Mouse (Mus musculus) hindbrain, embryonic 14.5 days (tissue): ENCODE data around the gene Mthfsd. TPM values are rescaled to one million over a fixed set of nuclear protein-coding genes. Genes with fewer than 3 reads are reported as not detected.

Experiments used
- ATAC-seq: fragments of 200-750 bp; cut with Nextera tagmentation; 2 replicates; pipeline ENCODE4 v1.8.0; 2017; ENCODE audit warnings: moderate number of reproducible peaks, mild to moderate bottlenecking, moderate TSS enrichment, moderate library complexity; ENCODE audit not compliant: low FRiP score
- DNase-seq: peaks from one replicate; pipeline ENCODE4 v3.0.0-alpha.2; 2015; ENCODE audit warnings: low spot score
- H3K27ac ChIP-seq: fragments of 300-500 bp; sonication (generic); 2 replicates; pipeline ENCODE4 v1.5.1; 2014; ENCODE audit warnings: mild to moderate bottlenecking, moderate library complexity
- H3K27me3 ChIP-seq: fragments of 300-500 bp; sonication (generic); 2 replicates; pipeline ENCODE4 v1.6.1; 2014; ENCODE audit warnings: mild to moderate bottlenecking, low read length, mixed read lengths; ENCODE audit not compliant: control insufficient read depth, insufficient read depth
- H3K36me3 ChIP-seq: fragments of 300-500 bp; sonication (generic); replicated peaks from 2 replicates; pipeline ENCODE4 v1.6.1; 2014; ENCODE audit not compliant: control insufficient read depth, insufficient read depth
- H3K4me1 ChIP-seq: fragments of 300-500 bp; sonication (generic); replicated peaks from 2 replicates; pipeline ENCODE4 v1.6.1; 2014; ENCODE audit warnings: antibody characterized with exemption, low read length, mixed read lengths; ENCODE audit not compliant: control insufficient read depth, insufficient read depth
- H3K4me2 ChIP-seq: fragments of 300-500 bp; sonication (generic); replicated peaks from 2 replicates; pipeline ENCODE4 v1.6.1; 2014; ENCODE audit warnings: mild to moderate bottlenecking, moderate library complexity
- H3K4me3 ChIP-seq: fragments of 300-500 bp; sonication (generic); replicated peaks from 2 replicates; pipeline ENCODE4 v1.5.1; 2014; ENCODE audit warnings: mild to moderate bottlenecking, low read length
- H3K9ac ChIP-seq: fragments of 300-500 bp; sonication (generic); 2 replicates; pipeline ENCODE4 v1.6.1; 2014
- H3K9me3 ChIP-seq: fragments of 300-500 bp; sonication (generic); 2 replicates; pipeline ENCODE4 v1.6.1; 2016; ENCODE audit warnings: low read length; ENCODE audit not compliant: control insufficient read depth
- WGBS: fragments of 180-500 bp; shearing (Covaris S2); extraction: QIAGEN DNeasy Blood & Tissue Kit; methylation state at CpG from one replicate; pipeline ENCODE4 v1.1.7; 2014; 5-methylcytosine and 5-hydroxymethylcytosine counted together
- polyA plus RNA-seq: library from polyadenylated mRNA; unstranded; fragments of >200 nt; fragmentation: Nextera tagmentation; extraction: Ambion mirVana; gene quantifications from 2 replicates; pipeline ENCODE4 v1.2.1, GENCODE M21; 2014

The Mthfsd gene
- polyA plus RNA-seq, 1 experiment from 2014 or later: 45.6 TPM

- ATAC-seq (no peak), DNase-seq (no peak)
- Histone ChIP-seq H3K9me3 (no peaks in the 10 kb centered on the region), H3K4me2 (no peak overlapping the region), H3K4me1 (peaks cover 21% of the 10 kb centered on the region; the same call in 1 of the 2 replicates), H3K27ac (no peak overlapping the region), H3K9ac (no peak overlapping the region), H3K36me3 (no peaks in the 10 kb centered on the region), H3K4me3 (no peak overlapping the region), H3K27me3 (peaks cover 99% of the 10 kb centered on the region)
- WGBS: under 1% methylated on average over 49 of the region's 49 CpGs
These were observed 27.7 kb downstream of the Mthfsd start for GRCm38 (mm10) chr8:121080361-121081090.

GRCm38 (mm10) chr8:121079944-121080343 lies 28.2 kb downstream of the Mthfsd start:
- H3K27ac ChIP-seq: no peak overlapping the region
- H3K27me3 ChIP-seq: peaks cover 98% of the 10 kb centered on the region
- peaks cover 21% of the 10 kb centered on the region; the same call in 1 of the 2 replicates for H3K4me1 ChIP-seq
- DNase-seq: no peak
- no peak overlapping the region for H3K4me3 ChIP-seq
- WGBS: 2% methylated on average over 12 of the region's 12 CpGs
- H3K9me3 ChIP-seq: no peaks in the 10 kb centered on the region
- H3K36me3 ChIP-seq: no peaks in the 10 kb centered on the region
- H3K9ac ChIP-seq: no peak overlapping the region
- ATAC-seq: no peak
- H3K4me2 ChIP-seq: no peak overlapping the region

- 2% methylated on average over 7 of the region's 7 CpGs for WGBS
- Histone ChIP-seq H3K27ac (no peak overlapping the region), H3K4me3 (no peak overlapping the region), H3K27me3 (peaks cover 98% of the 10 kb centered on the region), H3K9ac (no peak overlapping the region), H3K4me2 (no peak overlapping the region), H3K9me3 (no peaks in the 10 kb centered on the region), H3K4me1 (peaks cover 16% of the 10 kb centered on the region; the same call in 1 of the 2 replicates), H3K36me3 (no peaks in the 10 kb centered on the region)
- DNase-seq (no peak), ATAC-seq (no peak)
These were observed 29.0 kb downstream of the Mthfsd start for GRCm38 (mm10) chr8:121079201-121079600.

- no peak overlapping the region for H3K27ac ChIP-seq
- no peaks in the 10 kb centered on the region for H3K9me3 ChIP-seq
- 2% methylated on average over 14 of the region's 14 CpGs for WGBS
- H3K4me3 ChIP-seq: no peak overlapping the region
- no peaks in the 10 kb centered on the region for H3K36me3 ChIP-seq
- H3K4me2 ChIP-seq: no peak overlapping the region
- H3K27me3 ChIP-seq: peaks cover 98% of the 10 kb centered on the region
- H3K9ac ChIP-seq: no peak overlapping the region
- DNase-seq (no peak), ATAC-seq (no peak)
- peaks cover 11% of the 10 kb centered on the region; the same call in 1 of the 2 replicates for H3K4me1 ChIP-seq
These were observed 29.5 kb downstream of the Mthfsd start for GRCm38 (mm10) chr8:121078721-121079120.

GRCm38 (mm10) chr8:121076555-121076954 lies 31.6 kb downstream of the Mthfsd start:
- DNase-seq (no peak), ATAC-seq (no peak)
- 4% methylated on average over 7 of the region's 7 CpGs for WGBS
- Histone ChIP-seq H3K4me2 (no peak overlapping the region), H3K9ac (no peak overlapping the region), H3K27me3 (peaks cover 98% of the 10 kb centered on the region), H3K27ac (no peak overlapping the region), H3K9me3 (no peaks in the 10 kb centered on the region), H3K4me1 (no peaks in the 10 kb centered on the region), H3K36me3 (no peaks in the 10 kb centered on the region), H3K4me3 (no peak overlapping the region)

- Histone ChIP-seq H3K4me2 (no peak overlapping the region), H3K9me3 (no peaks in the 10 kb centered on the region), H3K4me1 (no peaks in the 10 kb centered on the region), H3K27ac (no peak overlapping the region), H3K9ac (no peak overlapping the region), H3K36me3 (no peaks in the 10 kb centered on the region), H3K27me3 (peaks cover 98% of the 10 kb centered on the region), H3K4me3 (no peak overlapping the region)
- no peak for DNase-seq
- under 1% methylated on average over 13 of the region's 13 CpGs for WGBS
- no peak for ATAC-seq
These were observed 32.3 kb downstream of the Mthfsd start for GRCm38 (mm10) chr8:121075936-121076335.

GRCm38 (mm10) chr8:121074848-121075145 lies 33.4 kb downstream of the Mthfsd start:
- Histone ChIP-seq H3K27me3 (peaks cover 98% of the 10 kb centered on the region), H3K4me3 (no peak overlapping the region), H3K9ac (no peak overlapping the region), H3K9me3 (no peaks in the 10 kb centered on the region), H3K36me3 (no peaks in the 10 kb centered on the region), H3K4me2 (no peak overlapping the region), H3K4me1 (no peaks in the 10 kb centered on the region), H3K27ac (no peak overlapping the region)
- DNase-seq: no peak
- ATAC-seq: no peak
- WGBS: 2% methylated on average over 10 of the region's 10 CpGs

- no peak overlapping the region for H3K9ac ChIP-seq
- H3K4me1 ChIP-seq: no peaks in the 10 kb centered on the region
- H3K27me3 ChIP-seq: peaks cover 98% of the 10 kb centered on the region
- no peak for DNase-seq
- H3K4me3 ChIP-seq: no peak overlapping the region
- H3K27ac ChIP-seq: no peak overlapping the region
- no peak overlapping the region for H3K4me2 ChIP-seq
- 2% methylated on average over 15 of the region's 15 CpGs for WGBS
- ATAC-seq: no peak
- no peaks in the 10 kb centered on the region for H3K9me3 ChIP-seq
- no peaks in the 10 kb centered on the region for H3K36me3 ChIP-seq
These were observed 33.9 kb downstream of the Mthfsd start for GRCm38 (mm10) chr8:121074108-121074847.

- Histone ChIP-seq H3K27me3 (peaks cover 98% of the 10 kb centered on the region), H3K27ac (no peak overlapping the region), H3K9ac (no peak overlapping the region), H3K4me2 (no peak overlapping the region; the same call in 1 of the 2 replicates), H3K36me3 (no peaks in the 10 kb centered on the region), H3K4me1 (no peaks in the 10 kb centered on the region), H3K4me3 (no peak overlapping the region), H3K9me3 (no peaks in the 10 kb centered on the region)
- no peak for ATAC-seq
- under 1% methylated on average over 48 of the region's 48 CpGs for WGBS
- DNase-seq: no peak
These were observed 34.8 kb downstream of the Mthfsd start for GRCm38 (mm10) chr8:121073174-121074107.
